Mouse (Mus musculus) heart, postnatal 0 days (tissue): ENCODE results near the gene Tspan12. TPM values are rescaled to one million over a fixed set of nuclear protein-coding genes. Genes with fewer than 3 reads are reported as not detected.
"Not testable (repeated sequence)": the region's sequence is repeated elsewhere in the genome, so short reads cannot be mapped to it uniquely, and the experiment has no call there.

Experiments
- ATAC-seq: fragments of 200-750 bp; cut with Nextera tagmentation; 2 replicates; pipeline ENCODE4 v1.8.0; 2017; ENCODE audit warnings: low read depth, moderate number of reproducible peaks, moderate library complexity; ENCODE audit not compliant: insufficient read depth
- DNase-seq: peaks from one replicate; pipeline ENCODE4 v3.0.0-alpha.2; 2016; ENCODE audit warnings: low spot score
- H3K27ac ChIP-seq: fragments of 300-500 bp; sonication (generic); 2 replicates; pipeline ENCODE4 v1.5.1; 2014; ENCODE audit warnings: low read depth, mild to moderate bottlenecking
- H3K27me3 ChIP-seq: fragments of 300-500 bp; sonication (generic); 2 replicates; pipeline ENCODE4 v1.6.1; 2014; ENCODE audit warnings: low read length, mixed read lengths; ENCODE audit not compliant: control insufficient read depth, insufficient read depth
- H3K36me3 ChIP-seq: fragments of 300-500 bp; sonication (generic); replicated peaks from 2 replicates; pipeline ENCODE4 v1.6.1; 2014; ENCODE audit warnings: low read length, mixed read lengths; ENCODE audit not compliant: control insufficient read depth, insufficient read depth
- H3K4me1 ChIP-seq: fragments of 300-500 bp; sonication (generic); 2 replicates; pipeline ENCODE4 v1.6.1; 2014; ENCODE audit warnings: antibody characterized with exemption; ENCODE audit not compliant: control insufficient read depth, insufficient read depth
- H3K4me2 ChIP-seq: fragments of 300-500 bp; sonication (generic); 2 replicates; pipeline ENCODE4 v1.6.1; 2014; ENCODE audit warnings: low read depth, mild to moderate bottlenecking, low read length, moderate library complexity
- H3K4me3 ChIP-seq: fragments of 300-500 bp; sonication (generic); 2 replicates; pipeline ENCODE4 v1.5.1; 2014; ENCODE audit warnings: low read depth, low read length
- H3K9ac ChIP-seq: fragments of 300-500 bp; sonication (generic); replicated peaks from 2 replicates; pipeline ENCODE4 v1.6.1; 2014; ENCODE audit warnings: low read depth, low read length, mixed read lengths
- H3K9me3 ChIP-seq: fragments of 300-500 bp; sonication (generic); replicated peaks from 2 replicates; pipeline ENCODE4 v1.6.1; 2016; ENCODE audit warnings: low read length; ENCODE audit not compliant: control insufficient read depth
- CTCF ChIP-seq: IDR thresholded peaks from 2 replicates; pipeline ENCODE4 v1.5.1; 2016; ENCODE audit warnings: antibody characterized with exemption, control low read depth, low read depth
- EP300 ChIP-seq: IDR thresholded peaks from 2 replicates; pipeline ENCODE4 v1.6.1; 2016; ENCODE audit warnings: antibody characterized with exemption, low read depth
- WGBS: fragments of 180-500 bp; shearing (Covaris S2); extraction: QIAGEN DNeasy Blood & Tissue Kit; methylation state at CpG from one replicate; pipeline ENCODE4 v1.1.7; 2014; 5-methylcytosine and 5-hydroxymethylcytosine counted together
- polyA plus RNA-seq: library from polyadenylated mRNA; unstranded; fragments of >200 nt; fragmentation: Nextera tagmentation; extraction: Ambion mirVana; gene quantifications from 2 replicates; pipeline ENCODE4 v1.2.1, GENCODE M21; 2015
- total RNA-seq: library from RNA; depleted of rRNA; stranded (reverse); fragments of >200 nt; gene quantifications from 2 replicates; pipeline ENCODE4 v1.2.3, GENCODE M21; 2014; ENCODE audit warnings: low replicate concordance

The Tspan12 gene
- total and polyA plus RNA-seq, 2 experiments from 2014 or later: 37.4 to 83.6 TPM

DNA sequence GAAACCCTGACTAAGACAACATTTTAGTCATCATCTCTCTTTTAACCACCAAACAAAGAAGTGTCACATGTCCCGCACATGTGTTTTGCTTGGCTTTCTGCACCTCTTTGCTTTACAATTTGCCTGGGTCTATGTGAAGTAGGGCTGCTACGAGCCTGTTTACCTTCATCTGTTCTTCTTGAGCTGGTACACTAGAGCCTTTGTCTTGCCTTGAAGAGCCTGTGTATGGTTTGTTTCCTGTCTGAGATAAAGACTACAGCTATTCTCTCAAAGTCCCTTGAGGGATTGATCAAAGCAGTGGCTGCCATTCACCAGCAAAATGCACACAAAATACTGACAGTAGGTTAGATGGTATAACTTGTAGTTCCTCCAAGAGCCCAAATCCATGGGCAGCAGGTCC is 62.3 kb downstream of the Tspan12 start:
- H3K4me2 ChIP-seq: no peak overlapping the region
- H3K4me3 ChIP-seq: no peak overlapping the region
- no peaks in the 10 kb centered on the region for H3K27me3 ChIP-seq
- WGBS: 67% methylated on average over 2 of the region's 2 CpGs
- H3K9ac ChIP-seq: no peak overlapping the region
- DNase-seq (no peak), ATAC-seq (no peak)
- no peak overlapping the region for H3K27ac ChIP-seq
- H3K36me3 ChIP-seq: peaks cover 16% of the 10 kb centered on the region; the same call in 1 of the 2 replicates
- TF ChIP-seq EP300: no peak
- TF ChIP-seq CTCF: no peak
- no peaks in the 10 kb centered on the region for H3K4me1 ChIP-seq
- H3K9me3 ChIP-seq: no peaks in the 10 kb centered on the region

DNA sequence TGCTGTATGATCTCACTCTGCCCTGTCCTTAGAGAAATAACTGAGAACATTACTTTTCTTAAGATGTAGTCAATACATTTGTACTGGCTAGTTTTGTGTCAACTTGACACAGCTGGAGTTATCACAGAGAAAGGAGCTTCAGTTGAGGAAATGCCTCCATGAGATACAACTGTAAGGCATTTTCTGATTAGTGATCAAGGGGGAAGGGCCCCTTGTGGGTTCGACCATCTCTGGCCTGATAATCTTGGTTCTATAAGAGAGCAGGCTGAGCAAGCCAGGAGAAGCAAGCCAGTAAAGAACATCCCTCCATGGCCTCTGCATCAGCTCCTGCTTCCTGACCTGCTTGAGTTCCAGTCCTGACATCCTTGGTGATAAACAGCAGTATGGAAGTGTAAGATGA is 62.7 kb downstream of the Tspan12 start:
- WGBS: 21% methylated on average over 1 of the region's 1 CpGs
- DNase-seq, H3K9ac ChIP-seq, H3K4me1 ChIP-seq, ATAC-seq, H3K27ac ChIP-seq, H3K9me3 ChIP-seq, H3K27me3 ChIP-seq, H3K4me2 ChIP-seq, H3K4me3 ChIP-seq: not testable (repeated sequence)
- peaks cover 16% of the 10 kb centered on the region; the same call in 1 of the 2 replicates for H3K36me3 ChIP-seq

DNA sequence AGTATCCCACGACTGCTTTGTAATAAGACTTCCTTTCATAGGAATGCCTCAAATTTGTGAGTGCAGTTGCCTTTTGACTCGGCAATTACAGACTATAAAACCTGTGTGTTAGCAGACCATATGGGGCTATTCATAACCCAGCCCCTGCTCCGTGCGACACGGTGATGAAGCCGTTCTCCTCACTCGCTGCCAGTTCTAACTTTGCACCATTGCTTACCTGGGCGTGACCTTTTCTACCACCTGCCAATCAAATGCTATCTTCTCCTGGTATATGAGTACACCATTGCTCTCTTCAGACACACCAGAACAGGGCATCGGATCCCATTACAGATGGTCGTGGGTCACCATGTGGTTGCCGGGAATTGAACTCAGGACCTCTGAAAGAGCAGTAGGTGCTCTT is 64.6 kb downstream of the Tspan12 start:
- no peaks in the 10 kb centered on the region for H3K4me1 ChIP-seq
- H3K4me3 ChIP-seq: no peak overlapping the region
- no peak overlapping the region for H3K27ac ChIP-seq
- no peak for TF ChIP-seq CTCF
- no peak for TF ChIP-seq EP300
- H3K9me3 ChIP-seq: no peaks in the 10 kb centered on the region
- no peaks in the 10 kb centered on the region for H3K27me3 ChIP-seq
- DNase-seq: no peak
- H3K9ac ChIP-seq: no peak overlapping the region
- peaks cover 6% of the 10 kb centered on the region; the same call in 1 of the 2 replicates for H3K36me3 ChIP-seq
- ATAC-seq: no peak
- no peak overlapping the region for H3K4me2 ChIP-seq
- WGBS: 79% methylated on average over 11 of the region's 11 CpGs

DNA sequence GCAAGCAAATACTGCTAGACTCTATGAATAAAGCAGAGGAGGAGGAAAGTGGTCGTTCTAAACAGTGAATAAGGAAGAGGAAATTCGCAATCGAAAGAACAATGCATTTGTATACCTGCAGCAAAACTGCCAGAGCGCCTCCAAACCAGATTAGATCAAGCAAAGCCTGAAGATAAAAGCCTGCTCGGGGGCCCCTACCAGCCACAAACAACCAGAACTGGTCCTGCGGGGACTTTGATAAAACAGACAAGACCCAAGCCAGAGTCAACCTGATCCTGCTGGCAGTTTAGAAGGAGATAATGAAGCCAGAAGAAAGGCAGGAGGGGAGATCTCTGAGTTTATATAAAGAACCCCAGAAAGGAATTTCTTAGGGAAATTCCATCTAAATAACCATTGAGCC is 65.0 kb downstream of the Tspan12 start:
- Histone ChIP-seq H3K9ac (no peak overlapping the region), H3K27me3 (no peaks in the 10 kb centered on the region), H3K4me3 (no peak overlapping the region), H3K4me2 (no peak overlapping the region), H3K4me1 (no peaks in the 10 kb centered on the region), H3K36me3 (peaks cover 6% of the 10 kb centered on the region; the same call in 1 of the 2 replicates), H3K9me3 (no peaks in the 10 kb centered on the region), H3K27ac (no peak overlapping the region)
- WGBS: 41% methylated on average over 6 of the region's 6 CpGs
- DNase-seq (no peak), ATAC-seq (no peak)
- TF ChIP-seq EP300 (no peak), CTCF (no peak)

DNA sequence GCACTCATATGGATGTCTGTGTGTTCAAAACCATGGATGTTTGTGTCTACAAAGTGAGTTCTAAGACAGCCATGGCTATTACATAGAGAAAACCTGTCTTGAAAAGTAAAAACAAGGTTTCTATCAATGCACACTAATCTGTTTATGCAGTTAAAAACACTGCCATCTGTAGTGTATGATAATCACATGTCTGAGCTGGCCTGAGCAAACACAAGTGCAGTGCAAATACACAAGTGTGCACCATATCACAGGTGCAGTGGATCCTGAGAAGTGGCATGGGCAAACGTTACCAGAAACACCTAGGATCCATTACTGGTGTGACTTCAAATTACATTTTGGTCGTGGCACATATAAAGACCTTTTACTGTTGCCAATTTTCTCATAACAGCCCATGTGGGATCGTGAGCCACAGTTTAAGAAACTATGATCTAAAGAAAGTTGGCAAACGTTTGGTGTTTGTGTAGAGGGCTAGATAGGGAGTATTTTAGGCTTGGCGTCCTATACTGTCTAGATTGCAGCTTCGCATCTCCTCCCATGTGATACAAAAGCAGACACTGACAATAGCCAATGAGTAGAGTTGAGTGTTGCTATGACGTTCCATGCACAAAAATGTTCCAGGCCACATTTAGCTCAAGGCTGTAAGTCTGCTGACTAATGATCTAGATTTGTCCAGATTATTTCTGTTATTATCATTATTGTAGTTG is 78.0 kb downstream of the Tspan12 start:
- no peak overlapping the region for H3K9ac ChIP-seq
- peaks cover 15% of the 10 kb centered on the region for H3K36me3 ChIP-seq
- no peak for ATAC-seq
- DNase-seq: no peak
- H3K27me3 ChIP-seq: no peaks in the 10 kb centered on the region
- no peak overlapping the region for H3K4me2 ChIP-seq
- H3K27ac ChIP-seq: no peak overlapping the region
- no peak overlapping the region for H3K4me3 ChIP-seq
- H3K4me1 ChIP-seq: no peaks in the 10 kb centered on the region
- 67% methylated on average over 7 of the region's 7 CpGs for WGBS
- TF ChIP-seq CTCF (no peak), EP300 (no peak)
- H3K9me3 ChIP-seq: no peaks in the 10 kb centered on the region

DNA sequence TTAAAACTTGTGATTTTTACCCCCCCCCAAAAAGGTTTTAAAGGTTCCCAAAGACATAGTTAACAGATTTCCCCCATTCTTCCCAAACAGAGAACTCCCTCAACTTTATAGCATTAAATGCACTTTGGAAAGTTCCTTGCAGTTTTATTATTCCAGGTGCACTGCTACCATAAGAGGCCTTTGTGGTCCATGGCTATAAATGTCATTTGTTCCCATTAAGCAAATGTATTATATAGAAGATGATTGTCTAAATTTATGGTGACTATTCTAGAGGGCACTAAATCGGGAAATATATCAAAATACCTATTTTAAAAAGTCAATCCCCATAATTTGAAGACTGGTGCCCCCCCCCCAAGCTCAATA is 82.9 kb downstream of the Tspan12 start:
- Histone ChIP-seq H3K4me2 (no peak overlapping the region), H3K36me3 (peaks cover 15% of the 10 kb centered on the region), H3K27ac (no peak overlapping the region), H3K4me1 (no peaks in the 10 kb centered on the region), H3K9ac (no peak overlapping the region), H3K9me3 (no peaks in the 10 kb centered on the region), H3K4me3 (no peak overlapping the region), H3K27me3 (no peaks in the 10 kb centered on the region)
- WGBS: 94% methylated on average over 1 of the region's 1 CpGs
- ATAC-seq (no peak), DNase-seq (no peak)
- no peak for TF ChIP-seq EP300
- no peak for TF ChIP-seq CTCF
